Mouse (Mus musculus) embryonic facial prominence, embryonic 15.5 days (tissue): Measurements from ENCODE around the gene Sh3d19. TPM values are rescaled to one million over a fixed set of nuclear protein-coding genes. Genes with fewer than 3 reads are reported as not detected.
"Not testable (repeated sequence)": the region's sequence is repeated elsewhere in the genome, so short reads cannot be mapped to it uniquely, and the experiment has no call there.

Experiments used
- ATAC-seq: fragments of 200-750 bp; cut with Nextera tagmentation; 2 replicates; pipeline ENCODE4 v1.8.0; 2017; ENCODE audit warnings: low read depth, moderate TSS enrichment; ENCODE audit not compliant: insufficient number of reproducible peaks, low FRiP score, low TSS enrichment
- H3K27ac ChIP-seq: fragments of 300-500 bp; sonication (generic); replicated peaks from 2 replicates; pipeline ENCODE4 v1.5.1; 2015; ENCODE audit warnings: mild to moderate bottlenecking, inconsistent platforms
- H3K27me3 ChIP-seq: fragments of 300-500 bp; sonication (generic); 2 replicates; pipeline ENCODE4 v1.6.1; 2015; ENCODE audit warnings: inconsistent platforms
- H3K36me3 ChIP-seq: fragments of 300-500 bp; sonication (generic); 2 replicates; pipeline ENCODE4 v1.6.1; 2015; ENCODE audit warnings: mild to moderate bottlenecking, inconsistent platforms
- H3K4me1 ChIP-seq: fragments of 300-500 bp; sonication (generic); 2 replicates; pipeline ENCODE4 v1.6.1; 2015; ENCODE audit warnings: inconsistent platforms
- H3K4me2 ChIP-seq: fragments of 300-500 bp; sonication (generic); replicated peaks from 2 replicates; pipeline ENCODE4 v1.6.1; 2015; ENCODE audit warnings: mild to moderate bottlenecking, inconsistent platforms
- H3K4me3 ChIP-seq: fragments of 300-500 bp; sonication (generic); replicated peaks from 2 replicates; pipeline ENCODE4 v1.5.1; 2015; ENCODE audit warnings: mild to moderate bottlenecking, inconsistent platforms
- H3K9ac ChIP-seq: fragments of 300-500 bp; sonication (generic); 2 replicates; pipeline ENCODE4 v1.6.1; 2015; ENCODE audit warnings: inconsistent platforms
- H3K9me3 ChIP-seq: fragments of 300-500 bp; sonication (generic); replicated peaks from 2 replicates; pipeline ENCODE4 v1.6.1; 2016; ENCODE audit warnings: inconsistent platforms
- WGBS: fragments of 180-500 bp; shearing (Covaris S2); methylation state at CpG from one replicate; pipeline ENCODE4 v1.1.7; 2015; 5-methylcytosine and 5-hydroxymethylcytosine counted together
- polyA plus RNA-seq: library from polyadenylated mRNA; unstranded; fragments of >200 nt; fragmentation: Nextera tagmentation; extraction: Ambion mirVana; gene quantifications from 2 replicates; pipeline ENCODE4 v1.2.1, GENCODE M21; 2015

The Sh3d19 gene
- polyA plus RNA-seq, 1 experiment from 2014 or later: 36.3 TPM

GRCm38 (mm10) chr3:86101956-86102355 is 131.0 kb downstream of the Sh3d19 start:
- Histone ChIP-seq H3K9ac (no peak overlapping the region), H3K36me3 (peaks cover 28% of the 10 kb centered on the region), H3K4me3 (no peak overlapping the region), H3K9me3 (no peaks in the 10 kb centered on the region), H3K27me3 (no peaks in the 10 kb centered on the region), H3K4me1 (no peaks in the 10 kb centered on the region), H3K4me2 (no peak overlapping the region), H3K27ac (no peak overlapping the region)
- WGBS: 74% methylated on average over 6 of the region's 6 CpGs
- ATAC-seq: no peak

DNA sequence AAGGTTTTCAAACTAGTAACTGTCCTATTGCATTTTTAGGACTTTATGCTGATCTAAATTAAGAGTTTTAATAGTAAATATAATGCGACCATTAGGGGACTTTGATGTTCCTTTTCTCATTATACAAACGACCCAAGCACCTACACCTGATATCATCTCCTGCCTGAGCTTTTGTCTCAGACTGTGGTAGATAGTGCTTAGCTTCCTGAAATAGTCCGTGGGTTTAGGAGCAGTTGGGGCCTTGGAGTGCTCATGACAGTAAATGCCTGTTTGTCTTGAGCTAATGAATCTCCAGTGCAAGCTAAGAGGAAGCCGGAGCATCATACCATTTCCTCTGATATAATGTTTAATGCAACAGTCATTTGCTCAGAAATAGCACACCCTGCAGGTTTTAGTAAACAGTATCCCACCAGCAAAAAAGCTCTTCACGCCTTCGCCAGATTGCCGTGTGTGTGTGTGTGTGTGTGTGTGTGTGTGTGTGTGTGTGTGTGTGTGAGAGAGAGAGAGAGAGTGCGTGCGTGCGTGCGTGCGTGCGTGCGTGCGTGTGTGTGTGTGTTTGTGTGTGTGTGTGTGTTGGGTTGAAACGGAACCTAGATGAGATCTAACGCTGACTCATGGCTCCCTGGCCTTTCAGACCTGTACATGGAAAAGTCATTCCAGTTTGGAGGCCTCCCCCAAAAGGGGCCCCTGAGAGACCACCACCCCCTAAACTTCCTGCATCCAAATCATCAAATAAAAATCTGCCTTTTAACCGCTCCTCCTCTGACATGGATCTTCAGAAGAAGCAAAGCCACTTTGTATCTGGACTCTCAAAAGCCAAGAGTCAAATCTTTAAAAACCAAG is 132.8 kb downstream of the Sh3d19 start:
- no peak overlapping the region for H3K9ac ChIP-seq
- peaks cover 25% of the 10 kb centered on the region for H3K36me3 ChIP-seq
- 89% methylated on average over 18 of the region's 18 CpGs for WGBS
- no peak for ATAC-seq
- H3K27ac ChIP-seq: no peak overlapping the region
- no peaks in the 10 kb centered on the region for H3K27me3 ChIP-seq
- H3K4me3 ChIP-seq: no peak overlapping the region
- no peak overlapping the region for H3K4me2 ChIP-seq
- H3K9me3 ChIP-seq: no peaks in the 10 kb centered on the region
- H3K4me1 ChIP-seq: no peaks in the 10 kb centered on the region

DNA sequence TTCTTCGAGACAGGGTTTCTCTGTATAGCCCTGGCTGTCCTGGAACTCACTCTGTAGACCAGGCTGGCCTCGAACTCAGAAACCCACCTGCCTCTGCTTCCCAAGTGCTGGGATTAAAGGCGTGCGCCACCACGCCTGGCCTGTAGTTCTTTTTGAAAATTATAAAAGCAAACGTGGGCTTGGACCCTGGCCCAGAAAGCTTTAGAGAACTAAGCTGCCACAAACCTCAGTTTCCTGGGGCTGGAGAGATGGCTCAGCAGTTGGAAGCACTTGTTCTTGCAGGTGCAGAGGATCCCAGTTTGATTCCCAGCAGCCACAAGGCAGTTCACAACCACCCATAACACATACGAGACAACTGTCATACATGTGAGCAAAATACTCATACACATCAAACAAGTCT is 133.5 kb downstream of the Sh3d19 start:
- H3K9ac ChIP-seq: not testable (repeated sequence)

GRCm38 (mm10) chr3:86104909-86105308 is 134.0 kb downstream of the Sh3d19 start:
- 79% methylated on average over 4 of the region's 4 CpGs for WGBS
- no peaks in the 10 kb centered on the region for H3K27me3 ChIP-seq
- no peak overlapping the region for H3K4me2 ChIP-seq
- H3K4me3 ChIP-seq: no peak overlapping the region
- H3K36me3 ChIP-seq: peaks cover 17% of the 10 kb centered on the region
- no peaks in the 10 kb centered on the region for H3K9me3 ChIP-seq
- ATAC-seq: no peak
- H3K27ac ChIP-seq: no peak overlapping the region
- H3K9ac ChIP-seq: no peak overlapping the region
- H3K4me1 ChIP-seq: peaks cover 6% of the 10 kb centered on the region; the same call in 1 of the 2 replicates

More for the DNA sequence above, 133.5 kb downstream of the Sh3d19 start:
- 86% methylated on average over 7 of the region's 7 CpGs for WGBS
- H3K4me3 ChIP-seq, H3K4me2 ChIP-seq, H3K27ac ChIP-seq, ATAC-seq, H3K27me3 ChIP-seq, H3K4me1 ChIP-seq, H3K9me3 ChIP-seq: not testable (repeated sequence)
- H3K36me3 ChIP-seq: peaks cover 20% of the 10 kb centered on the region

DNA sequence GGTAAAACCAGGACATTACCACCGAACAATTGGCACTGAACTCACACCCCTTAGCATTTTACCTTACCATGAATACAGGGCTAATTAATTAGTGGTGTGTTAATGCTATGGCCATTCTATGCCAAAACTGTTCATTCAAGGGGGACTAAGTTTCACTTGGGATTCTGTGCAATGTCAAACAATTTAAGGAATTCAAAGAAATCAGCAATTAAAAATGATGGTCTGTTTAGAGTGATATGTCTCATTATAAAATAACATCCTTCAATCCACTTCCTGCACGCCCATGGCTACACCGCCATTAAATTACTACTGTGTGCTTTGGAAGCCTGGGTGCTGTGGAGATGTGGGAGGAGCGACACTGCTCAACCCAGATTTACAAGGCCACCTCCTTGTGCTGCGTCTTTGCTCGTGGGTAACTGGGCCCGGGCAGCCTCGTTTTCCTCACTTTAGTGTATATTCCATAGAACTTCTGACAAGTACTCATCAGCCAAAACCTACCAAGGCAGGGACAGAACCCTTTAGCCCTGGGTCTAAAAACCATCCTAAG is 135.2 kb downstream of the Sh3d19 start:
- Histone ChIP-seq H3K4me3 (no peak overlapping the region), H3K9ac (no peak overlapping the region), H3K27me3 (no peaks in the 10 kb centered on the region), H3K4me1 (peaks cover 10% of the 10 kb centered on the region; the same call in 1 of the 2 replicates), H3K27ac (no peak overlapping the region), H3K4me2 (no peak overlapping the region), H3K9me3 (no peaks in the 10 kb centered on the region), H3K36me3 (peaks cover 11% of the 10 kb centered on the region)
- WGBS: 87% methylated on average over 8 of the region's 8 CpGs
- no peak for ATAC-seq

- Histone ChIP-seq H3K4me3 (no peak overlapping the region), H3K9me3 (no peaks in the 10 kb centered on the region), H3K4me2 (no peak overlapping the region), H3K27me3 (no peaks in the 10 kb centered on the region), H3K4me1 (peaks cover 10% of the 10 kb centered on the region; the same call in 1 of the 2 replicates), H3K36me3 (peaks cover 7% of the 10 kb centered on the region), H3K27ac (no peak overlapping the region), H3K9ac (no peak overlapping the region)
- no peak for ATAC-seq
- 73% methylated on average over 8 of the region's 8 CpGs for WGBS
These were observed 137.0 kb downstream of the Sh3d19 start for GRCm38 (mm10) chr3:86107637-86108539.

- H3K9ac ChIP-seq: no peak overlapping the region
- H3K27ac ChIP-seq: 0 out of 2 replicates have a peak overlapping the region, but pooled peaks have one; percentile 28
- no peaks in the 10 kb centered on the region for H3K9me3 ChIP-seq
- WGBS: 80% methylated on average over 4 of the region's 4 CpGs
- H3K4me1 ChIP-seq: peaks cover 10% of the 10 kb centered on the region; the same call in 1 of the 2 replicates
- H3K4me2 ChIP-seq: no peak overlapping the region
- no peak overlapping the region for H3K4me3 ChIP-seq
- peaks cover 7% of the 10 kb centered on the region for H3K36me3 ChIP-seq
- H3K27me3 ChIP-seq: no peaks in the 10 kb centered on the region
- ATAC-seq: no peak
These were observed 137.7 kb downstream of the Sh3d19 start for GRCm38 (mm10) chr3:86108576-86108975.

DNA sequence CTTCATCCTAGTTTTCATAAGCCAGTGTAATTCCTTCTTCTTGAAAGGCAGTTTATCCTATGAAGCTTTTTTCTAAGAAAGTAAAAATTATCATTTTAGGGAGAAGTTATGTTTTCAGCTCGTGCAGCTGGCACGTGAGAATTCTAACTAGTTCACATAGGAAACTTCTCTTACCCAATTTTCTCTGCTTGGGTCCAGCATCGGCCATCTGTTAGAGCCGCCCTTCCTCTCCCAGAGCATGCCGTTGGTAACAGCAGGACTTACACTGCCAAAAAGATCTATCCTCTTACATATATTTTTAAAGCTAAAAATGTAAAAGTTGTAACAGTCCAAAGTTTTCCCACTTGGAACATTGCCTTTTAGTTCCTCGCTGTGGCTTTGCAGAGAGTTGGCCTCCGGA is 138.2 kb downstream of the Sh3d19 start:
- 74% methylated on average over 7 of the region's 7 CpGs for WGBS
- H3K4me3 ChIP-seq: no peak overlapping the region

GRCm38 (mm10) chr3:86110077-86110476 is 139.2 kb downstream of the Sh3d19 start:
- no peaks in the 10 kb centered on the region for H3K27me3 ChIP-seq
- peaks cover 4% of the 10 kb centered on the region for H3K36me3 ChIP-seq
- ATAC-seq: no peak
- peaks cover 10% of the 10 kb centered on the region; the same call in 1 of the 2 replicates for H3K4me1 ChIP-seq
- WGBS: 17% methylated on average over 10 of the region's 10 CpGs
- H3K27ac ChIP-seq: 0 out of 2 replicates have a peak overlapping the region, but pooled peaks have one; percentile 28
- no peaks in the 10 kb centered on the region for H3K9me3 ChIP-seq
- no peak overlapping the region for H3K4me3 ChIP-seq
- H3K9ac ChIP-seq: no peak overlapping the region
- H3K4me2 ChIP-seq: peak overlapping the region; percentile 28; the same call in 1 of the 2 replicates

More for the DNA sequence above, 138.2 kb downstream of the Sh3d19 start:
- Histone ChIP-seq H3K36me3 (peaks cover 7% of the 10 kb centered on the region), H3K27ac (peak overlapping the region; percentile 28; the same call in 1 of the 2 replicates), H3K4me1 (peaks cover 10% of the 10 kb centered on the region; the same call in 1 of the 2 replicates), H3K9ac (no peak overlapping the region), H3K27me3 (no peaks in the 10 kb centered on the region), H3K9me3 (no peaks in the 10 kb centered on the region), H3K4me2 (no peak overlapping the region)
- ATAC-seq: no peak

DNA sequence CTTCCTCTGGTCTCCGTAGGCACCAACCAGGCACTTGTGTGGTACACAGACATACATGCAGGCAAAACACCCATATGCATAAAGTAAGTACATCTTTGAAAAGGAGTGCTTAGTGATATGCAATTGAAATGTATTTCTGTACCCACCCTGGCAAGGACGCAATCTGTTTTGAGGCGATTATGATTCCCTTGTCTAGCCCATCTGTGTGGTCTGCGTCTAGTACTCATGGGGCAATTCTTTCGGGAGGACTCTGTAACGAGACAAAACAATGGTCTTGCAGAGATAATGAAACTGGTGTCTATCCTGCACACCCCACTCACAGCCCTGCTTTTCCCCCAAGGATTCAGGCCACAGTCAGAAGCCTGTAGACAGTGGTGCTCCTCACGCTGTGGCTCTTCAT is 141.9 kb downstream of the Sh3d19 start:
- no peak for ATAC-seq
- H3K9me3 ChIP-seq: 0 out of 2 replicates have a peak, but pooled peaks cover 6% of the 10 kb centered on the region
- H3K36me3 ChIP-seq: peaks cover 11% of the 10 kb centered on the region

More for the DNA sequence above, 141.9 kb downstream of the Sh3d19 start:
- Histone ChIP-seq H3K27ac (no peak overlapping the region), H3K4me1 (peaks cover 10% of the 10 kb centered on the region; the same call in 1 of the 2 replicates), H3K4me3 (no peak overlapping the region), H3K4me2 (no peak overlapping the region), H3K27me3 (no peaks in the 10 kb centered on the region), H3K9ac (no peak overlapping the region)
- 81% methylated on average over 7 of the region's 7 CpGs for WGBS
